ENCODE assay signal across 17 mouse cellular contexts in genomic region chr5:139572526-139572925, GRCm38 (mm10). TPM values are rescaled to one million over a fixed set of nuclear protein-coding genes. Genes with fewer than 3 reads are reported as not detected.
DNase-seq lines count a peak whose midpoint lies in the region; ATAC-seq lines count a peak whose summit lies in the region.
"Had no signal": no experiment of that assay in that cellular context is flagged by ENCODE, and none has a peak within 500 bp of the region (broad histone marks: within the 10 kb centered on the region; RNA-seq: fewer than 3 reads in every experiment).

No protein-coding gene starts in this region.

- no peaks in the 10 kb centered on the region for H3K36me3 ChIP-seq in forebrain, embryonic 12.5 days (replicated peaks)
- no peaks in the 10 kb centered on the region for H3K36me3 ChIP-seq in forebrain, embryonic 16.5 days (ENCODE audit: control insufficient read depth, insufficient read depth)
- no peaks in the 10 kb centered on the region for H3K36me3 ChIP-seq in lung, embryonic 16.5 days (ENCODE audit: control insufficient read depth, insufficient read depth, low read length)
- H3K36me3 ChIP-seq in embryonic facial prominence, embryonic 14.5 days (ENCODE audit: control insufficient read depth, insufficient read depth, low read length) = no peaks in the 10 kb centered on the region
- H3K36me3 ChIP-seq in heart, embryonic 12.5 days = no peaks in the 10 kb centered on the region
- H3K36me3 ChIP-seq: liver, embryonic 13.5 days had no signal

- peak overlapping the region; percentile 65; the same call in 1 of the 2 replicates for H3K27ac ChIP-seq in forebrain, embryonic 12.5 days
- H3K27ac ChIP-seq in forebrain, embryonic 16.5 days (ENCODE audit: low read length) = no peak overlapping the region
- H3K27ac ChIP-seq in lung, embryonic 16.5 days (ENCODE audit: low read length) = no peak overlapping the region
- no peak overlapping the region for H3K27ac ChIP-seq in embryonic facial prominence, embryonic 14.5 days (replicated peaks; ENCODE audit: low read depth, low read length)
- no peak overlapping the region for H3K27ac ChIP-seq in heart, embryonic 12.5 days (ENCODE audit: poor library complexity, severe bottlenecking)
- H3K27ac ChIP-seq: liver, embryonic 13.5 days had no signal

- no peak overlapping the region for H3K4me3 ChIP-seq in forebrain, embryonic 12.5 days (replicated peaks)
- no peak overlapping the region for H3K4me3 ChIP-seq in forebrain, embryonic 16.5 days (replicated peaks; ENCODE audit: low read length)
- H3K4me3 ChIP-seq in lung, embryonic 16.5 days (ENCODE audit: low read length) = no peak overlapping the region
- H3K4me3 ChIP-seq in embryonic facial prominence, embryonic 14.5 days (ENCODE audit: low read depth, low read length) = no peak overlapping the region
- no peak overlapping the region for H3K4me3 ChIP-seq in heart, embryonic 12.5 days
- H3K4me3 ChIP-seq: liver, embryonic 13.5 days had no signal

- ATAC-seq in forebrain, embryonic 12.5 days (ENCODE audit: low FRiP score) = no peak
- no peak for ATAC-seq in forebrain, embryonic 16.5 days
- ATAC-seq in lung, embryonic 16.5 days (ENCODE audit: low read depth) = peak; percentile 70
- ATAC-seq in embryonic facial prominence, embryonic 14.5 days (ENCODE audit: low read depth) = no peak
- ATAC-seq in heart, embryonic 12.5 days (ENCODE audit: insufficient number of reproducible peaks, low FRiP score) = no peak

- WGBS in forebrain, embryonic 12.5 days = 24% methylated on average over 7 of the region's 7 CpGs
- WGBS in forebrain, embryonic 16.5 days = 18% methylated on average over 7 of the region's 7 CpGs
- WGBS in lung, embryonic 16.5 days = 11% methylated on average over 7 of the region's 7 CpGs
- 7% methylated on average over 7 of the region's 7 CpGs for WGBS in embryonic facial prominence, embryonic 14.5 days
- WGBS in heart, embryonic 12.5 days = 43% methylated on average over 7 of the region's 7 CpGs

- peaks cover 7% of the 10 kb centered on the region; the same call in 1 of the 2 replicates for H3K9me3 ChIP-seq in forebrain, embryonic 12.5 days
- no peaks in the 10 kb centered on the region; the same call in 1 of the 2 replicates for H3K9me3 ChIP-seq in forebrain, embryonic 16.5 days (ENCODE audit: control insufficient read depth, low read length)
- no peaks in the 10 kb centered on the region for H3K9me3 ChIP-seq in lung, embryonic 16.5 days (ENCODE audit: control insufficient read depth, low read length)
- 0 out of 2 replicates have a peak, but pooled peaks cover 5% of the 10 kb centered on the region for H3K9me3 ChIP-seq in embryonic facial prominence, embryonic 14.5 days (ENCODE audit: control insufficient read depth, low read length)
- peaks cover 13% of the 10 kb centered on the region for H3K9me3 ChIP-seq in heart, embryonic 12.5 days (replicated peaks)
- H3K9me3 ChIP-seq: liver, embryonic 13.5 days had no signal

- peaks cover 19% of the 10 kb centered on the region for H3K4me1 ChIP-seq in forebrain, embryonic 12.5 days
- H3K4me1 ChIP-seq in forebrain, embryonic 16.5 days (replicated peaks; ENCODE audit: control insufficient read depth, insufficient read depth, low read length) = peaks cover 6% of the 10 kb centered on the region; the same call in 1 of the 2 replicates
- peaks cover 3% of the 10 kb centered on the region; the same call in 1 of the 2 replicates for H3K4me1 ChIP-seq in lung, embryonic 16.5 days (replicated peaks; ENCODE audit: control insufficient read depth, insufficient read depth, low read length)
- no peaks in the 10 kb centered on the region for H3K4me1 ChIP-seq in embryonic facial prominence, embryonic 14.5 days (ENCODE audit: control insufficient read depth, insufficient read depth, low read length)
- 0 out of 2 replicates have a peak, but pooled peaks cover 3% of the 10 kb centered on the region for H3K4me1 ChIP-seq in heart, embryonic 12.5 days (replicated peaks)
- H3K4me1 ChIP-seq: liver, embryonic 13.5 days had no signal

- no peak for DNase-seq in lung, postnatal 36 days
- peak; percentile 18 for DNase-seq in MN1 (ENCODE audit: low spot score)
- peak; percentile 61 for DNase-seq in embryonic facial prominence, embryonic 14.5 days (ENCODE audit: low spot score)
- DNase-seq in retina, postnatal 1 day = no peak
- DNase-seq: B cell, adult 2 months; cerebellum, adult 11 months; cerebellum, postnatal 25 days; gastrocnemius, postnatal 25 days; heart, postnatal 4 days; kidney, postnatal 14 days; liver, embryonic 13.5 days; right cerebral cortex, postnatal 4 days had no signal

- H3K9ac ChIP-seq in forebrain, embryonic 12.5 days = no peak overlapping the region
- no peak overlapping the region for H3K9ac ChIP-seq in forebrain, embryonic 16.5 days (replicated peaks; ENCODE audit: low read depth, low read length)
- H3K9ac ChIP-seq in lung, embryonic 16.5 days (ENCODE audit: low read length) = no peak overlapping the region
- no peak overlapping the region for H3K9ac ChIP-seq in embryonic facial prominence, embryonic 14.5 days (ENCODE audit: low read depth, low read length)
- H3K9ac ChIP-seq in heart, embryonic 12.5 days = no peak overlapping the region
- H3K9ac ChIP-seq: liver, embryonic 13.5 days had no signal

- H3K27me3 ChIP-seq in forebrain, embryonic 12.5 days = peaks cover 34% of the 10 kb centered on the region
- H3K27me3 ChIP-seq in forebrain, embryonic 16.5 days (replicated peaks; ENCODE audit: control insufficient read depth, insufficient read depth, low read length) = no peaks in the 10 kb centered on the region; the same call in 1 of the 2 replicates
- peaks cover 2% of the 10 kb centered on the region; the same call in 1 of the 2 replicates for H3K27me3 ChIP-seq in lung, embryonic 16.5 days (ENCODE audit: control insufficient read depth, insufficient read depth, low read depth, low read length)
- H3K27me3 ChIP-seq in embryonic facial prominence, embryonic 14.5 days (replicated peaks; ENCODE audit: control insufficient read depth, insufficient read depth, low read length) = no peaks in the 10 kb centered on the region
- peaks cover 41% of the 10 kb centered on the region for H3K27me3 ChIP-seq in heart, embryonic 12.5 days (replicated peaks)

- no peak overlapping the region for H3K4me2 ChIP-seq in forebrain, embryonic 12.5 days
- no peak overlapping the region for H3K4me2 ChIP-seq in forebrain, embryonic 16.5 days (ENCODE audit: low read length)
- H3K4me2 ChIP-seq in lung, embryonic 16.5 days (ENCODE audit: low read depth, low read length) = no peak overlapping the region
- H3K4me2 ChIP-seq in embryonic facial prominence, embryonic 14.5 days (ENCODE audit: low read depth, low read length) = no peak overlapping the region
- no peak overlapping the region for H3K4me2 ChIP-seq in heart, embryonic 12.5 days
- H3K4me2 ChIP-seq: heart, embryonic 11.5 days; liver, embryonic 13.5 days had no signal

RNA-seq across cellular contexts. Expression of gene Uncx, which starts 29.2 kb away (rescaled TPM):
- polyA plus RNA-seq in forebrain, embryonic 12.5 days (2016; fragmentation: Nextera tagmentation; extraction: Ambion mirVana) = 32.5 and 37.0 TPM in 2 replicates
- 1.6 and 6.4 TPM in 2 replicates for polyA plus RNA-seq in forebrain, embryonic 16.5 days (2015; fragmentation: Nextera tagmentation; extraction: Ambion mirVana)
- polyA plus RNA-seq in lung, embryonic 16.5 days (2015; fragmentation: Nextera tagmentation; extraction: Ambion mirVana) = 0.08 TPM in 1 of 2 replicates, not detected in the other
- polyA plus RNA-seq in embryonic facial prominence, embryonic 14.5 days (2014; fragmentation: Nextera tagmentation; extraction: Ambion mirVana) = 2.5 and 2.9 TPM in 2 replicates
- 0.09 TPM in 1 of 2 replicates, not detected in the other for polyA plus RNA-seq in heart, embryonic 12.5 days (2016; fragmentation: Nextera tagmentation; extraction: Ambion mirVana)
- polyA plus RNA-seq: liver, embryonic 13.5 days had no signal

Comparison
In these comparisons a context has a peak if more than half of its experiments do, and no peak if none do; other contexts are left out.
1. DNase-seq: peak in MN1 (single experiment) and embryonic facial prominence, embryonic 14.5 days (single experiment); none in lung, postnatal 36 days (single experiment) and retina, postnatal 1 day (single experiment).